Mouse (Mus musculus) liver, postnatal 0 days (tissue): ENCODE results near the gene 2210016L21Rik.

Source experiments
- CTCF ChIP-seq: sonication (generic); IDR thresholded peaks from 2 replicates; pipeline ENCODE4 v1.5.1; 2016; ENCODE audit warnings: antibody characterized with exemption, low read depth
- EP300 ChIP-seq: IDR thresholded peaks from 2 replicates; pipeline ENCODE4 v1.6.1; 2016; ENCODE audit warnings: antibody characterized with exemption, low read depth, mild to moderate bottlenecking

GRCm38 (mm10) chr5:114922366-114922731 lies 19.6 kb upstream of the 2210016L21Rik start:
- no peak for TF ChIP-seq CTCF
- no peak for TF ChIP-seq EP300
